Mouse (Mus musculus) stomach, embryonic 14.5 days (tissue): ENCODE results near the gene Sf3a1. TPM values are rescaled to one million over a fixed set of nuclear protein-coding genes. Genes with fewer than 3 reads are reported as not detected.

Experiments used
- ATAC-seq: fragments of 200-750 bp; cut with Nextera tagmentation; 2 replicates; pipeline ENCODE4 v1.8.0; 2017; ENCODE audit warnings: low read depth, moderate TSS enrichment; ENCODE audit not compliant: insufficient number of reproducible peaks, insufficient read depth, low FRiP score
- H3K27ac ChIP-seq: fragments of 300-500 bp; sonication (generic); 2 replicates; pipeline ENCODE4 v1.5.1; 2014; ENCODE audit warnings: mild to moderate bottlenecking, low read length, moderate library complexity, mixed read lengths
- H3K27me3 ChIP-seq: fragments of 300-500 bp; sonication (generic); 2 replicates; pipeline ENCODE4 v1.6.1; 2014; ENCODE audit warnings: low read length, control low read depth, mixed read lengths; ENCODE audit not compliant: control insufficient read depth, insufficient read depth
- H3K36me3 ChIP-seq: fragments of 300-500 bp; sonication (generic); 2 replicates; pipeline ENCODE4 v1.6.1; 2014; ENCODE audit warnings: mild to moderate bottlenecking, control low read depth, low read length, moderate library complexity, mixed read lengths; ENCODE audit not compliant: control insufficient read depth, insufficient read depth
- H3K4me1 ChIP-seq: fragments of 300-500 bp; sonication (generic); 2 replicates; pipeline ENCODE4 v1.6.1; 2014; ENCODE audit warnings: low read length, control low read depth, mixed read lengths; ENCODE audit not compliant: control insufficient read depth, insufficient read depth
- H3K4me2 ChIP-seq: fragments of 300-500 bp; sonication (generic); replicated peaks from 2 replicates; pipeline ENCODE4 v1.6.1; 2014; ENCODE audit warnings: low read depth, low read length, control low read depth
- H3K4me3 ChIP-seq: fragments of 300-500 bp; sonication (generic); 2 replicates; pipeline ENCODE4 v1.5.1; 2014; ENCODE audit warnings: low read depth, low read length, control low read depth
- H3K9ac ChIP-seq: fragments of 300-500 bp; sonication (generic); replicated peaks from 2 replicates; pipeline ENCODE4 v1.6.1; 2014; ENCODE audit warnings: low read depth, mild to moderate bottlenecking, control low read depth, low read length, moderate library complexity, mixed read lengths
- H3K9me3 ChIP-seq: fragments of 300-500 bp; sonication (generic); 2 replicates; pipeline ENCODE4 v1.6.1; 2016; ENCODE audit warnings: low read depth, low read length, control low read depth; ENCODE audit not compliant: control insufficient read depth
- WGBS: fragments of 180-500 bp; shearing (Covaris S2); extraction: QIAGEN DNeasy Blood & Tissue Kit; methylation state at CpG from one replicate; pipeline ENCODE4 v1.1.7; 2014; 5-methylcytosine and 5-hydroxymethylcytosine counted together
- microRNA-seq: library from miRNA; unstranded; fragments of <30 nt; microRNA quantifications from one replicate; pipeline ENCODE4, GENCODE M21; 2016
- polyA plus RNA-seq: library from polyadenylated mRNA; unstranded; fragments of >200 nt; fragmentation: Nextera tagmentation; extraction: Ambion mirVana; gene quantifications from 2 replicates; pipeline ENCODE4 v1.2.1, GENCODE M21; 2014

Gene Sf3a1
- polyA plus RNA-seq, 1 experiment from 2014 or later = 55.3 TPM

GRCm38 (mm10) chr11:4226569-4227325, 66.6 kb downstream of the Sf3a1 start:
- Histone ChIP-seq H3K9ac (no peak overlapping the region), H3K4me1 (no peaks in the 10 kb centered on the region), H3K4me2 (no peak overlapping the region), H3K27ac (no peak overlapping the region), H3K9me3 (no peaks in the 10 kb centered on the region), H3K36me3 (no peaks in the 10 kb centered on the region), H3K4me3 (no peak overlapping the region), H3K27me3 (no peaks in the 10 kb centered on the region)
- no peak for ATAC-seq
- 77% methylated on average over 5 of the region's 5 CpGs for WGBS

GRCm38 (mm10) chr11:4228463-4228862, 68.3 kb downstream of the Sf3a1 start:
- WGBS = 50% methylated on average over 8 of the region's 8 CpGs

GRCm38 (mm10) chr11:4229841-4230240, 69.7 kb downstream of the Sf3a1 start:
- H3K9me3 ChIP-seq = no peaks in the 10 kb centered on the region
- H3K4me1 ChIP-seq = no peaks in the 10 kb centered on the region
- H3K27me3 ChIP-seq = no peaks in the 10 kb centered on the region
- no peaks in the 10 kb centered on the region for H3K36me3 ChIP-seq
- no peak overlapping the region for H3K4me2 ChIP-seq
- ATAC-seq = no peak
- 67% methylated on average over 4 of the region's 4 CpGs for WGBS
- no peak overlapping the region for H3K27ac ChIP-seq
- no peak overlapping the region for H3K4me3 ChIP-seq
- H3K9ac ChIP-seq = no peak overlapping the region

More at GRCm38 (mm10) chr11:4228463-4228862, 68.3 kb downstream of the Sf3a1 start:
- no peaks in the 10 kb centered on the region for H3K9me3 ChIP-seq
- no peaks in the 10 kb centered on the region for H3K27me3 ChIP-seq
- H3K4me3 ChIP-seq = no peak overlapping the region
- no peak overlapping the region for H3K27ac ChIP-seq
- H3K4me1 ChIP-seq = no peaks in the 10 kb centered on the region
- H3K9ac ChIP-seq = no peak overlapping the region
- no peak for ATAC-seq
- H3K36me3 ChIP-seq = no peaks in the 10 kb centered on the region
- no peak overlapping the region for H3K4me2 ChIP-seq

- no peak overlapping the region for H3K27ac ChIP-seq
- no peak for ATAC-seq
- WGBS = 93% methylated on average over 2 of the region's 2 CpGs
- no peaks in the 10 kb centered on the region for H3K4me1 ChIP-seq
- H3K9ac ChIP-seq = no peak overlapping the region
- H3K4me2 ChIP-seq = no peak overlapping the region
- no peaks in the 10 kb centered on the region for H3K27me3 ChIP-seq
- no peaks in the 10 kb centered on the region for H3K9me3 ChIP-seq
- H3K4me3 ChIP-seq = no peak overlapping the region
- H3K36me3 ChIP-seq = no peaks in the 10 kb centered on the region
Observed at GRCm38 (mm10) chr11:4231435-4231834, 71.3 kb downstream of the Sf3a1 start.

Small RNAs within 50 kb of the gene (microRNA-seq; reads per million reads assigned to microRNA genes)
- 2.6 reads per million, percentile 2 among the genes with 10 or more reads in this experiment for gene Mir3060

Other genes starting within 250 kb of the Sf3a1 start
- gene Slc35e4, start 245.7 kb upstream of the Sf3a1 start, polyA plus RNA-seq = 3.7 and 4.1 TPM in 2 replicates
- gene Tcn2, start 228.2 kb upstream of the Sf3a1 start, polyA plus RNA-seq = 38.9 and 42.2 TPM in 2 replicates
- 62.0 and 64.9 TPM in 2 replicates for gene Pes1, start 196.4 kb upstream of the Sf3a1 start, polyA plus RNA-seq
- gene 4930556J24Rik, start 183.6 kb upstream of the Sf3a1 start, polyA plus RNA-seq = 0.22 and 0.29 TPM in 2 replicates
- 13.1 and 15.3 TPM in 2 replicates for gene Gal3st1, start 176.7 kb upstream of the Sf3a1 start, polyA plus RNA-seq
- 0.51 and 0.76 TPM in 2 replicates for gene Sec14l4, start 128.9 kb upstream of the Sf3a1 start, polyA plus RNA-seq
- gene Sec14l3, start 95.5 kb upstream of the Sf3a1 start, polyA plus RNA-seq = not detected in 2 replicates
- 14.5 and 15.5 TPM in 2 replicates for gene Mtfp1, start 64.9 kb upstream of the Sf3a1 start, polyA plus RNA-seq
- gene Sec14l2, start 36.9 kb upstream of the Sf3a1 start, polyA plus RNA-seq = 1.4 and 1.7 TPM in 2 replicates
- gene Rnf215, start 25.1 kb upstream of the Sf3a1 start, polyA plus RNA-seq = 32.3 and 32.7 TPM in 2 replicates
- 4.4 and 5.7 TPM in 2 replicates for gene Ccdc157, start 57 bp upstream of the Sf3a1 start, polyA plus RNA-seq
- gene Tbc1d10a, start 26.4 kb downstream of the Sf3a1 start, polyA plus RNA-seq = 17.2 and 19.3 TPM in 2 replicates
- gene Castor1, start 57.9 kb downstream of the Sf3a1 start, polyA plus RNA-seq = 2.6 and 3.3 TPM in 2 replicates
- gene Osm, start 76.1 kb downstream of the Sf3a1 start, polyA plus RNA-seq = 0.18 TPM in 1 of 2 replicates, not detected in the other
- 0.30 and 0.32 TPM in 2 replicates for gene Lif, start 97.2 kb downstream of the Sf3a1 start, polyA plus RNA-seq